Mouse (Mus musculus): ENCODE measurements at regions not wholly inside any gene's neighbourhood (a gene's known extent, or its start where the extent isn't known, plus 50 kb on each side); places are given as distances from the start of the nearest gene placed in this dataset.

- Histone ChIP-seq H3K27ac (replicated peaks) (no peak overlapping the region; the same call in 1 of the 2 replicates), H3K36me3 (ENCODE audit: control insufficient read depth, insufficient read depth, low read length) (no peaks in the 10 kb centered on the region), H3K27me3 (ENCODE audit: control insufficient read depth, insufficient read depth, low read length) (no peaks in the 10 kb centered on the region), H3K4me2 (replicated peaks; ENCODE audit: low read depth) (peak overlapping the region; percentile 73), H3K9me3 (ENCODE audit: control insufficient read depth, low read length) (no peaks in the 10 kb centered on the region), H3K4me1 (replicated peaks; ENCODE audit: control insufficient read depth, insufficient read depth) (peaks cover 4% of the 10 kb centered on the region; the same call in 1 of the 2 replicates), H3K9ac (ENCODE audit: low read length) (peak overlapping the region; percentile 71), H3K4me3 (ENCODE audit: low read depth, low read length) (peak overlapping the region; percentile 51)
- TF ChIP-seq EP300 (optimal IDR thresholded peaks at IDR 0.05) (no peak), CTCF (IDR thresholded peaks at IDR 0.05; ENCODE audit: low read depth) (no peak)
- DNase-seq (ENCODE audit: low spot score): no peak
- peak; percentile 14; the same call in 1 of the 2 replicates for ATAC-seq (ENCODE audit: low FRiP score, low TSS enrichment)
- 29% methylated on average over 9 of the region's 9 CpGs for WGBS
Observed at GRCm38 (mm10) chr15:36939153-36939552, 68.4 kb downstream of the Zfp706 start.

DNA sequence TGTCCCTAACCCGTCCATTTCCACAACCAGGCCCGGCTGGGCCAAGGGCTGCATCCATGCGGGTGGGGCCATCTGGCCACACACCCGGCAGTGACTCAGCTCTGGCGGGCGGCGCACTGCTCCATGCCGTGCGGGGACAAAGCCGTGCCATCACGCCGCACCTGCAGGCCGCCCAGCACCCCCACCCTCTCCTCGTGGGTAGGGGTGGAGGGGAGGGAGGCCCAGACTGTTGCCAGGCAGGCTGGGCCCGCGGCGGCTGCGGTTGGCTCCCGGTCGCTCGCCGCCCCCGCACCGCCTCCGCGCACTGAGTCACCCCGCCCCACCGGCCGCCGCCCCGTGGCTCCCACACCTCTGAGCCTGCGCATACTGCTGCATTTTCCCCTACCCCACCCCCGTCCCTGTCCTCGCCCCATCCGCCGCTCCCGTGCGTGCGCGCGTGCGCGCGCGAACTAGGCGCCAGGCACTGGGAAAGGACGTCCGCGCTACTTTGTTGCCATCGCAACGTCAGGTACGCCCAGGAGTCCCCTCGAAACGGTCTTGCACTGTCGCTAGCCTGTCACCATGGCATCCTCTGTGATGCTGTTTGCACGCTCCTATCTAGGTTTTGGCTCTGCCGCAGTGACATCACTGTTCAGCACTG lies 68.9 kb downstream of the Zfp706 start:
- H3K9me3 ChIP-seq (ENCODE audit: control insufficient read depth, low read length): no peaks in the 10 kb centered on the region
- peak overlapping the region; percentile 51 for H3K4me3 ChIP-seq (ENCODE audit: low read depth, low read length)
- no peaks in the 10 kb centered on the region for H3K27me3 ChIP-seq (ENCODE audit: control insufficient read depth, insufficient read depth, low read length)
- H3K36me3 ChIP-seq (ENCODE audit: control insufficient read depth, insufficient read depth, low read length): no peaks in the 10 kb centered on the region
- H3K27ac ChIP-seq (replicated peaks): peak overlapping the region; percentile 91
- 0 out of 2 replicates have a peak, but pooled peaks have one; percentile 4 for TF ChIP-seq CTCF (IDR thresholded peaks at IDR 0.05; ENCODE audit: low read depth)
- TF ChIP-seq EP300 (optimal IDR thresholded peaks at IDR 0.05): no peak
- peaks cover 4% of the 10 kb centered on the region; the same call in 1 of the 2 replicates for H3K4me1 ChIP-seq (replicated peaks; ENCODE audit: control insufficient read depth, insufficient read depth)
- peak overlapping the region; percentile 71 for H3K9ac ChIP-seq (ENCODE audit: low read length)
- peak; percentile 95 for DNase-seq (ENCODE audit: low spot score)
- H3K4me2 ChIP-seq (replicated peaks; ENCODE audit: low read depth): peak overlapping the region; percentile 73
- WGBS: under 1% methylated on average over 39 of the region's 57 CpGs
- peak; percentile 96 for ATAC-seq (ENCODE audit: low FRiP score, low TSS enrichment)

GRCm38 (mm10) chr15:36937757-36938498 lies 69.6 kb downstream of the Zfp706 start:
- 21% methylated on average over 13 of the region's 13 CpGs for WGBS
- Histone ChIP-seq H3K4me1 (replicated peaks; ENCODE audit: control insufficient read depth, insufficient read depth) (peaks cover 4% of the 10 kb centered on the region; the same call in 1 of the 2 replicates), H3K4me2 (replicated peaks; ENCODE audit: low read depth) (peak overlapping the region; percentile 73), H3K4me3 (ENCODE audit: low read depth, low read length) (peak overlapping the region; percentile 51), H3K9ac (ENCODE audit: low read length) (peak overlapping the region; percentile 71), H3K9me3 (ENCODE audit: control insufficient read depth, low read length) (no peaks in the 10 kb centered on the region), H3K27ac (replicated peaks) (peak overlapping the region; percentile 91), H3K36me3 (ENCODE audit: control insufficient read depth, insufficient read depth, low read length) (no peaks in the 10 kb centered on the region), H3K27me3 (ENCODE audit: control insufficient read depth, insufficient read depth, low read length) (no peaks in the 10 kb centered on the region)
- no peak for TF ChIP-seq CTCF (IDR thresholded peaks at IDR 0.05; ENCODE audit: low read depth)
- TF ChIP-seq EP300 (optimal IDR thresholded peaks at IDR 0.05): no peak
- DNase-seq (ENCODE audit: low spot score) (no peak), ATAC-seq (ENCODE audit: low FRiP score, low TSS enrichment) (no peak)

GRCm38 (mm10) chr15:36937067-36937657 lies 70.4 kb downstream of the Zfp706 start:
- Histone ChIP-seq H3K36me3 (ENCODE audit: control insufficient read depth, insufficient read depth, low read length) (no peaks in the 10 kb centered on the region), H3K9me3 (ENCODE audit: control insufficient read depth, low read length) (no peaks in the 10 kb centered on the region), H3K4me3 (ENCODE audit: low read depth, low read length) (no peak overlapping the region), H3K4me1 (replicated peaks; ENCODE audit: control insufficient read depth, insufficient read depth) (peaks cover 4% of the 10 kb centered on the region; the same call in 1 of the 2 replicates), H3K27me3 (ENCODE audit: control insufficient read depth, insufficient read depth, low read length) (no peaks in the 10 kb centered on the region), H3K4me2 (replicated peaks; ENCODE audit: low read depth) (no peak overlapping the region), H3K9ac (ENCODE audit: low read length) (no peak overlapping the region), H3K27ac (replicated peaks) (no peak overlapping the region)
- TF ChIP-seq EP300 (optimal IDR thresholded peaks at IDR 0.05): no peak
- TF ChIP-seq CTCF (IDR thresholded peaks at IDR 0.05; ENCODE audit: low read depth): no peak
- no peak for ATAC-seq (ENCODE audit: low FRiP score, low TSS enrichment)
- WGBS: 87% methylated on average over 11 of the region's 11 CpGs
- no peak for DNase-seq (ENCODE audit: low spot score)

DNA sequence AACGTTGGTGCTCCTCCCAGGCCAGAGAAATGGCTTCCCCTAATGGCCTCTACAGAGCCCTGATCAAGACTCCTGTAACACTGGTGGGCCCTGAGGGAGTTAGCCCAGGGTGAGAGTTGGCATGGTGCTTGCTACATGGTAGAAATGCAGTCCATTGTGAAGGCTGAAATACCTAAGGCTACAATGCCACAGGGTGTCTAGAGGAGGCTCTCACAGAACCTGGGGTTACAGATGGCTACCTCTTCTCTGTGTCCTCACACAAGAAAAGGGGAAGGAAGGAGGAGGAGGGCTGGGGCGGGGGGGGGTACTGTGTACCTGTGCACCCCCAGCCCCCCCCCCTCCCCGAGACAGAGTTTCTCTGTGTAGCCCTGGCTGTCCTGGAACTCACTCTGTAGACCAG lies 72.8 kb downstream of the Zfp706 start:
- 67% methylated on average over 3 of the region's 3 CpGs for WGBS
- no peaks in the 10 kb centered on the region for H3K27me3 ChIP-seq (ENCODE audit: control insufficient read depth, insufficient read depth, low read length)
- H3K4me2 ChIP-seq (replicated peaks; ENCODE audit: low read depth): no peak overlapping the region
- no peaks in the 10 kb centered on the region for H3K9me3 ChIP-seq (ENCODE audit: control insufficient read depth, low read length)
- no peak overlapping the region for H3K4me3 ChIP-seq (ENCODE audit: low read depth, low read length)
- no peak overlapping the region for H3K9ac ChIP-seq (ENCODE audit: low read length)
- H3K4me1 ChIP-seq (replicated peaks; ENCODE audit: control insufficient read depth, insufficient read depth): peaks cover 4% of the 10 kb centered on the region; the same call in 1 of the 2 replicates
- TF ChIP-seq CTCF (IDR thresholded peaks at IDR 0.05; ENCODE audit: low read depth): no peak
- no peak for TF ChIP-seq EP300 (optimal IDR thresholded peaks at IDR 0.05)
- no peaks in the 10 kb centered on the region for H3K36me3 ChIP-seq (ENCODE audit: control insufficient read depth, insufficient read depth, low read length)
- no peak for DNase-seq (ENCODE audit: low spot score)
- ATAC-seq (ENCODE audit: low FRiP score, low TSS enrichment): no peak
- H3K27ac ChIP-seq (replicated peaks): no peak overlapping the region

Measured in stomach, postnatal 0 days (tissue).